Mouse (Mus musculus): ENCODE results near the gene 6430571L13Rik.

DNA sequence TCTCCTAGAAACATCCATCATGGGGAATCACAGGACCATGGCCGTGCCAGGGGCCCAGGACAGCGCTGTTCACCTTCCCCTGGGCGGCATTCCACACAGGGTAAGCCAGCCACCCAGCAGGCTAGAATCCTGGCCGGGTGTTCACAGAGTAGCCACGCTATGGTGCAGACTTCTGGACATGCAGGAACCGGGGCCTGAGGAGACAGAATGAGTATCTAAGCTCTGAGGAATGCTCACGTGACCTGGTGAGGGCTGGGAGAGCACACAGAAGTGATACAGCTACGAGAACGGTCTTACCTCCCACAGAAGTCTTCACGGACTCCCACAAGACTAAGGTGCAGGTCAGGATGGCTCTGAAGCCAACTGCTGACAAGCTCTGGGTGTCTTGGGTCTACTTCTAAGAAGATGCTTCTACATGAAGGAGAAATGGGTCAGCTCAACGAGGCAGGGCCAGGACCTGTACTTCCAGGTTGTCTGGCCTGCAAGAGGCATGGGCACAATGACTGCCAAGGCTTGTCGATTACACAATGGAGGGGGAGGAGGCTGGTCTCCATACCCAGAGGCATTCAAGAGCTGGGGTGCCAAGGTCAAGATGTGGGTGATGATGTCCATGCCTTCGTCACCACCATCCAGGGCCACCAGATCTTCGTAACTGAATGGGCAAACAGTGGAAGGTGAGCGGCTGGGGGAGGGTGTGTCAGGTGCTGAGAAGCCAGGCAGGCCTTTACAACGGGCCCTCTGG is 12.4 kb upstream of the 6430571L13Rik start:
- TF ChIP-seq POLR2A (IDR thresholded peaks at IDR 0.05; ENCODE audit: low read depth, low read length) (no peak), CTCF (IDR thresholded peaks at IDR 0.05; ENCODE audit: extremely low read depth, insufficient read depth, insufficient read length, insufficient replicate concordance) (no peak)
